In genomic region chr7:126796350-126796932, GRCm38 (mm10) we compare ENCODE assay signal across 9 mouse cellular contexts. TPM values are rescaled to one million over a fixed set of nuclear protein-coding genes. Genes with fewer than 3 reads are reported as not detected.
A peak's percentile ranks its signal among the peaks of the same experiment; 100 is the strongest.
DNase-seq lines count a peak whose midpoint lies in the region; ATAC-seq lines count a peak whose summit lies in the region.
"Had no signal": no experiment of that assay in that cellular context is flagged by ENCODE, and none has a peak within 500 bp of the region (broad histone marks: within the 10 kb centered on the region; RNA-seq: fewer than 3 reads in every experiment).

No protein-coding gene starts in this region.

- no peak overlapping the region for H3K27ac ChIP-seq in embryonic facial prominence, embryonic 15.5 days (replicated peaks)

- no peak overlapping the region for H3K9ac ChIP-seq in embryonic facial prominence, embryonic 15.5 days

- 68% methylated on average over 8 of the region's 8 CpGs for WGBS in embryonic facial prominence, embryonic 15.5 days

- peaks cover 86% of the 10 kb centered on the region for H3K4me1 ChIP-seq in erythroblast, embryonic 14.5 days (ENCODE audit: control insufficient read depth)
- H3K4me1 ChIP-seq in embryonic facial prominence, embryonic 15.5 days: peaks cover 53% of the 10 kb centered on the region

- H3K9me3 ChIP-seq in erythroblast, embryonic 14.5 days (ENCODE audit: control insufficient read depth, low read length): no peaks in the 10 kb centered on the region
- no peaks in the 10 kb centered on the region for H3K9me3 ChIP-seq in embryonic facial prominence, embryonic 15.5 days (replicated peaks)

- H3K4me2 ChIP-seq in embryonic facial prominence, embryonic 15.5 days (replicated peaks): peak overlapping the region; percentile 79

- peaks cover 33% of the 10 kb centered on the region for H3K36me3 ChIP-seq in erythroblast, embryonic 14.5 days (ENCODE audit: control insufficient read depth)
- peaks cover 41% of the 10 kb centered on the region for H3K36me3 ChIP-seq in embryonic facial prominence, embryonic 15.5 days

- peak; percentile 58 for DNase-seq in right cerebral cortex, adult 18-20 months
- DNase-seq in right cerebral cortex, postnatal 14 days: no peak
- peak; percentile 80 for DNase-seq in layer of hippocampus, adult 9-11 months
- DNase-seq in naive thymus-derived CD4-positive, alpha-beta T cell, adult 2 months (ENCODE audit: low read depth): peak; percentile 60

- no peak for ATAC-seq in erythroblast, adult 5-6 weeks (replicated peaks; ENCODE audit: low FRiP score, poor library complexity, severe bottlenecking)
- ATAC-seq in embryonic facial prominence, embryonic 15.5 days (ENCODE audit: insufficient number of reproducible peaks, low FRiP score, low TSS enrichment, low read depth): no peak
- no peak for ATAC-seq in erythroid progenitor cell, adult 5-6 weeks (replicated peaks; ENCODE audit: low FRiP score, poor library complexity, severe bottlenecking)
- ATAC-seq: Patski had no signal

- no peaks in the 10 kb centered on the region for H3K27me3 ChIP-seq in erythroblast, embryonic 14.5 days (ENCODE audit: control insufficient read depth)
- no peaks in the 10 kb centered on the region for H3K27me3 ChIP-seq in embryonic facial prominence, embryonic 15.5 days
- H3K27me3 ChIP-seq: Patski had no signal

- peak overlapping the region; percentile 90 for H3K4me3 ChIP-seq in erythroblast, embryonic 14.5 days (replicated peaks)
- peak overlapping the region; percentile 87; the same call in 1 of the 2 replicates for H3K4me3 ChIP-seq in embryonic facial prominence, embryonic 15.5 days (replicated peaks)

RNA-seq across cellular contexts. Expression of gene Fam57b, which starts 1.0 kb away (rescaled TPM):
- polyA plus RNA-seq in erythroblast, embryonic 14.5 days (2012): 0.02 TPM in 1 of 2 replicates, not detected in the other
- not detected in 2 replicates for total RNA-seq in erythroblast, adult 5-6 weeks (2015; ENCODE audit: low replicate concordance)
- total RNA-seq in erythroblast, adult 5-6 weeks (2017; ENCODE audit: low replicate concordance): not detected in 2 replicates
- polyA plus RNA-seq in embryonic facial prominence, embryonic 15.5 days (2015; fragmentation: Nextera tagmentation; extraction: Ambion mirVana): 0.53 and 0.71 TPM in 2 replicates
- total RNA-seq in erythroid progenitor cell, adult 5-6 weeks (2015; ENCODE audit: low replicate concordance): not detected in 2 replicates
- not detected in 2 replicates for total RNA-seq in erythroid progenitor cell, adult 5-6 weeks (2017; ENCODE audit: low replicate concordance)

RNA-seq across cellular contexts. Expression of gene Ppp4c, which starts 4.1 kb away (rescaled TPM):
- 11.0 and 12.3 TPM in 2 replicates for polyA plus RNA-seq in erythroblast, embryonic 14.5 days (2012)
- total RNA-seq in erythroblast, adult 5-6 weeks (2015; ENCODE audit: low replicate concordance): 46.7 and 84.9 TPM in 2 replicates
- 43.5 and 62.7 TPM in 2 replicates for total RNA-seq in erythroblast, adult 5-6 weeks (2017; ENCODE audit: low replicate concordance)
- 232 and 234 TPM in 2 replicates for polyA plus RNA-seq in embryonic facial prominence, embryonic 15.5 days (2015; fragmentation: Nextera tagmentation; extraction: Ambion mirVana)
- 63.7 and 105 TPM in 2 replicates for total RNA-seq in erythroid progenitor cell, adult 5-6 weeks (2015; ENCODE audit: low replicate concordance)
- 52.8 and 67.6 TPM in 2 replicates for total RNA-seq in erythroid progenitor cell, adult 5-6 weeks (2017; ENCODE audit: low replicate concordance)

RNA-seq across cellular contexts. Expression of gene Tbx6, which starts 15.2 kb away (rescaled TPM):
- polyA plus RNA-seq in erythroblast, embryonic 14.5 days (2012): 3.6 and 4.0 TPM in 2 replicates
- total RNA-seq in erythroblast, adult 5-6 weeks (2015; ENCODE audit: low replicate concordance): 28.8 and 31.9 TPM in 2 replicates
- 12.3 and 23.2 TPM in 2 replicates for total RNA-seq in erythroblast, adult 5-6 weeks (2017; ENCODE audit: low replicate concordance)
- 0.71 and 0.81 TPM in 2 replicates for polyA plus RNA-seq in embryonic facial prominence, embryonic 15.5 days (2015; fragmentation: Nextera tagmentation; extraction: Ambion mirVana)
- 2.1 and 4.3 TPM in 2 replicates for total RNA-seq in erythroid progenitor cell, adult 5-6 weeks (2015; ENCODE audit: low replicate concordance)
- 2.6 and 2.7 TPM in 2 replicates for total RNA-seq in erythroid progenitor cell, adult 5-6 weeks (2017; ENCODE audit: low replicate concordance)

RNA-seq across cellular contexts. Expression of gene Ypel3, which starts 19.7 kb away (rescaled TPM):
- 156 and 161 TPM in 2 replicates for polyA plus RNA-seq in erythroblast, embryonic 14.5 days (2012)
- total RNA-seq in erythroblast, adult 5-6 weeks (2015; ENCODE audit: low replicate concordance): 752 and 763 TPM in 2 replicates
- total RNA-seq in erythroblast, adult 5-6 weeks (2017; ENCODE audit: low replicate concordance): 364 and 550 TPM in 2 replicates
- polyA plus RNA-seq in embryonic facial prominence, embryonic 15.5 days (2015; fragmentation: Nextera tagmentation; extraction: Ambion mirVana): 145 and 148 TPM in 2 replicates
- 182 and 256 TPM in 2 replicates for total RNA-seq in erythroid progenitor cell, adult 5-6 weeks (2015; ENCODE audit: low replicate concordance)
- 61.6 and 74.1 TPM in 2 replicates for total RNA-seq in erythroid progenitor cell, adult 5-6 weeks (2017; ENCODE audit: low replicate concordance)

RNA-seq across cellular contexts. Expression of gene Gdpd3, which starts 30.3 kb away (rescaled TPM):
- 0.36 TPM in 1 of 2 replicates, not detected in the other for polyA plus RNA-seq in erythroblast, embryonic 14.5 days (2012)
- 5.6 TPM in 1 of 2 replicates, not detected in the other for total RNA-seq in erythroblast, adult 5-6 weeks (2015; ENCODE audit: low replicate concordance)
- 5.4 and 7.2 TPM in 2 replicates for total RNA-seq in erythroblast, adult 5-6 weeks (2017; ENCODE audit: low replicate concordance)
- 11.1 and 12.4 TPM in 2 replicates for polyA plus RNA-seq in embryonic facial prominence, embryonic 15.5 days (2015; fragmentation: Nextera tagmentation; extraction: Ambion mirVana)
- total RNA-seq in erythroid progenitor cell, adult 5-6 weeks (2015; ENCODE audit: low replicate concordance): 9.2 and 11.9 TPM in 2 replicates
- 8.1 TPM in 1 of 2 replicates, not detected in the other for total RNA-seq in erythroid progenitor cell, adult 5-6 weeks (2017; ENCODE audit: low replicate concordance)
